Mouse (Mus musculus) MEL (cell line): ENCODE results near the gene Dlg2. TPM values are rescaled to one million over a fixed set of nuclear protein-coding genes. Genes with fewer than 3 reads are reported as not detected.

Experiments
- DNase-seq: peaks from one replicate; pipeline ENCODE4 v3.0.0; 2011; ENCODE audit warnings: low read depth, low spot score
- H3K27ac ChIP-seq: 2 replicates; pipeline ENCODE4 v1.5.1; 2012; ENCODE audit warnings: low read depth, mild to moderate bottlenecking, control low read depth, low read length, moderate library complexity; ENCODE audit not compliant: control insufficient read depth
- H3K27me3 ChIP-seq, 2 experiments: fragments of 150-350 bp in 1 of 2; sonication (generic) in 1 of 2; 2 replicates each; pipeline ENCODE4 v1.6.1; 2012; ENCODE audit warnings: low read length in 2 of 2, mild to moderate bottlenecking in 2 of 2, improper control_type of control experiment in 1 of 2, moderate library complexity in 1 of 2; ENCODE audit not compliant: insufficient read depth in 2 of 2, control insufficient read depth in 1 of 2
- H3K36me3 ChIP-seq, 2 experiments: 2 replicates each; pipeline ENCODE4 v1.6.1; 2012 to 2014; ENCODE audit warnings: low read length in 2 of 2, improper control_type of control experiment in 1 of 2, inconsistent platforms in 1 of 2, mild to moderate bottlenecking in 1 of 2; ENCODE audit not compliant: insufficient read depth in 2 of 2, control insufficient read depth in 1 of 2
- H3K4me1 ChIP-seq, 2 experiments: fragments of 150-350 bp in 1 of 2; sonication (generic) in 1 of 2; 2 replicates each; pipeline ENCODE4 v1.6.1; 2012; ENCODE audit warnings: low read length in 2 of 2, improper control_type of control experiment in 1 of 2, mild to moderate bottlenecking in 1 of 2; ENCODE audit not compliant: insufficient read depth in 2 of 2, control insufficient read depth in 1 of 2
- H3K4me3 ChIP-seq, 2 experiments: fragments of 150-350 bp in 1 of 2; sonication (generic) in 1 of 2; 2 replicates each; pipeline ENCODE4 v1.5.1; 2012; ENCODE audit warnings: low read depth in 2 of 2, low read length in 2 of 2, mild to moderate bottlenecking in 2 of 2, moderate library complexity in 2 of 2, control low read depth in 1 of 2, improper control_type of control experiment in 1 of 2; ENCODE audit not compliant: control insufficient read depth in 1 of 2, insufficient read depth in 1 of 2
- H3K79me2 ChIP-seq: 2 replicates; pipeline ENCODE4 v1.6.1; 2012; ENCODE audit warnings: mild to moderate bottlenecking, low read length, moderate library complexity; ENCODE audit not compliant: control insufficient read depth, poor library complexity, insufficient read depth
- H3K9ac ChIP-seq: 2 replicates; pipeline ENCODE4 v1.6.1; 2012; ENCODE audit warnings: low read depth, mild to moderate bottlenecking, control low read depth, low read length, moderate library complexity; ENCODE audit not compliant: control insufficient read depth, poor library complexity, severe bottlenecking
- H3K9me3 ChIP-seq: fragments of 150-350 bp; sonication (generic); replicated peaks from 2 replicates; pipeline ENCODE4 v1.6.1; 2012; ENCODE audit warnings: mild to moderate bottlenecking, low read length, improper control_type of control experiment, moderate library complexity; ENCODE audit not compliant: insufficient read depth
- CHD1 ChIP-seq: IDR thresholded peaks from 2 replicates; pipeline ENCODE4 v1.6.1; 2012; ENCODE audit warnings: low read depth, mild to moderate bottlenecking, inconsistent platforms, low read length, improper control_type of control experiment
- CTCF ChIP-seq, 3 experiments: IDR thresholded peaks in 2 of 3; conservative IDR thresholded peaks in 1 of 3; 2 replicates each; pipeline ENCODE4 v1.5.1; 2011 to 2012; ENCODE audit warnings: low read length in 3 of 3, low read depth in 2 of 3, mild to moderate bottlenecking in 2 of 3, improper control_type of control experiment in 1 of 3, inconsistent platforms in 1 of 3, mixed read lengths in 1 of 3, moderate library complexity in 1 of 3; ENCODE audit not compliant: control insufficient read depth in 1 of 3, insufficient read depth in 1 of 3, poor library complexity in 1 of 3, severe bottlenecking in 1 of 3
- EP300 ChIP-seq, 2 experiments: IDR thresholded peaks; 2 replicates each; pipeline ENCODE4 v1.6.1; 2011; ENCODE audit warnings: improper control_type of control experiment in 2 of 2, low read length in 2 of 2, low read depth in 1 of 2, mild to moderate bottlenecking in 1 of 2
- GABPA ChIP-seq: IDR thresholded peaks from 2 replicates; pipeline ENCODE4 v1.6.1; 2012; ENCODE audit warnings: low read depth, mild to moderate bottlenecking, inconsistent platforms, low read length, improper control_type of control experiment, moderate library complexity
- HCFC1 ChIP-seq: IDR thresholded peaks from 2 replicates; pipeline ENCODE4 v1.6.1; 2012; ENCODE audit warnings: low read depth, mild to moderate bottlenecking, inconsistent platforms, low read length, improper control_type of control experiment, moderate library complexity
- JUND ChIP-seq: IDR thresholded peaks from 2 replicates; pipeline ENCODE4 v1.6.1; 2011; ENCODE audit warnings: low read depth, mild to moderate bottlenecking, improper control_type of control experiment, low read length
- KAT2A ChIP-seq: conservative IDR thresholded peaks from 2 replicates; pipeline ENCODE4 v1.6.1; 2012; ENCODE audit warnings: low read depth, low read length, improper control_type of control experiment, inconsistent platforms
- MEF2A ChIP-seq: IDR thresholded peaks from 2 replicates; pipeline ENCODE4 v1.6.1; 2014; ENCODE audit warnings: low read depth, mild to moderate bottlenecking, inconsistent platforms, low read length, improper control_type of control experiment; ENCODE audit not compliant: poor library complexity, insufficient replicate concordance, severe bottlenecking; ENCODE audit errors: extremely low read depth
- MXI1 ChIP-seq: IDR thresholded peaks from 2 replicates; pipeline ENCODE4 v1.6.1; 2011; ENCODE audit warnings: mild to moderate bottlenecking, low read depth, low read length, improper control_type of control experiment
- MYC ChIP-seq: IDR thresholded peaks from 2 replicates; pipeline ENCODE4 v1.6.1; 2011; ENCODE audit warnings: low read depth, mild to moderate bottlenecking, low read length, improper control_type of control experiment, moderate library complexity
- NRF1 ChIP-seq: IDR thresholded peaks from 2 replicates; pipeline ENCODE4 v1.6.1; 2014; ENCODE audit warnings: low read depth, mild to moderate bottlenecking, inconsistent platforms, low read length, improper control_type of control experiment, moderate library complexity; ENCODE audit not compliant: poor library complexity, insufficient read depth, severe bottlenecking
- POLR2AphosphoS2 ChIP-seq: IDR thresholded peaks from 2 replicates; pipeline ENCODE4 v1.6.1; 2011; ENCODE audit warnings: low read length, improper control_type of control experiment
- POLR2AphosphoS5 ChIP-seq: IDR thresholded peaks from 2 replicates; pipeline ENCODE4 v1.6.1; 2012; ENCODE audit warnings: low read depth, borderline replicate concordance, mild to moderate bottlenecking, inconsistent platforms, low read length, moderate library complexity, mixed read lengths
- SIN3A ChIP-seq: IDR thresholded peaks from 2 replicates; pipeline ENCODE4 v1.6.1; 2012; ENCODE audit warnings: low read length, improper control_type of control experiment, inconsistent platforms
- TAL1 ChIP-seq: IDR thresholded peaks from 2 replicates; pipeline ENCODE4 v1.6.1; 2012; ENCODE audit warnings: mild to moderate bottlenecking, inconsistent platforms, low read length, moderate library complexity, mixed read lengths
- USF1 ChIP-seq: IDR thresholded peaks from 2 replicates; pipeline ENCODE4 v1.6.1; 2014; ENCODE audit warnings: low read depth, mild to moderate bottlenecking, inconsistent platforms, low read length, improper control_type of control experiment, moderate library complexity
- USF2 ChIP-seq, 2 experiments: IDR thresholded peaks; 2 replicates each; pipeline ENCODE4 v1.6.1; 2011 to 2012; ENCODE audit warnings: improper control_type of control experiment in 2 of 2, low read length in 2 of 2, borderline replicate concordance in 1 of 2, inconsistent platforms in 1 of 2, low read depth in 1 of 2, mild to moderate bottlenecking in 1 of 2; ENCODE audit not compliant: insufficient read depth in 1 of 2
- ZC3H11A ChIP-seq: IDR thresholded peaks from 2 replicates; pipeline ENCODE4 v1.6.1; 2012; ENCODE audit warnings: low read depth, mild to moderate bottlenecking, inconsistent platforms, low read length, improper control_type of control experiment
- ZNF384 ChIP-seq: IDR thresholded peaks from 2 replicates; pipeline ENCODE4 v1.6.1; 2012; ENCODE audit warnings: low read depth, mild to moderate bottlenecking, inconsistent platforms, low read length, improper control_type of control experiment
- polyA plus RNA-seq, 2 experiments: library from polyadenylated mRNA; stranded (reverse) in 1 of 2; unstranded in 1 of 2; fragments of >175 nt in 1 of 2; fragments of >200 nt in 1 of 2; gene quantifications; 2 replicates each; pipeline versions ENCODE4 v1.2.1 to v1.2.4; 2012; ENCODE audit warnings: low replicate concordance in 2 of 2, low read depth in 1 of 2; ENCODE audit not compliant: insufficient read length in 2 of 2, insufficient read depth in 1 of 2, missing spikeins in 1 of 2
- total RNA-seq: library from RNA; depleted of rRNA; stranded (reverse); fragments of 300-350 nt; gene quantifications from 2 replicates; pipeline ENCODE4 v1.2.3, GENCODE M21; 2012

Gene Dlg2
- total and polyA plus RNA-seq, 3 experiments, result 0.04 TPM; not detected in 2

DNA sequence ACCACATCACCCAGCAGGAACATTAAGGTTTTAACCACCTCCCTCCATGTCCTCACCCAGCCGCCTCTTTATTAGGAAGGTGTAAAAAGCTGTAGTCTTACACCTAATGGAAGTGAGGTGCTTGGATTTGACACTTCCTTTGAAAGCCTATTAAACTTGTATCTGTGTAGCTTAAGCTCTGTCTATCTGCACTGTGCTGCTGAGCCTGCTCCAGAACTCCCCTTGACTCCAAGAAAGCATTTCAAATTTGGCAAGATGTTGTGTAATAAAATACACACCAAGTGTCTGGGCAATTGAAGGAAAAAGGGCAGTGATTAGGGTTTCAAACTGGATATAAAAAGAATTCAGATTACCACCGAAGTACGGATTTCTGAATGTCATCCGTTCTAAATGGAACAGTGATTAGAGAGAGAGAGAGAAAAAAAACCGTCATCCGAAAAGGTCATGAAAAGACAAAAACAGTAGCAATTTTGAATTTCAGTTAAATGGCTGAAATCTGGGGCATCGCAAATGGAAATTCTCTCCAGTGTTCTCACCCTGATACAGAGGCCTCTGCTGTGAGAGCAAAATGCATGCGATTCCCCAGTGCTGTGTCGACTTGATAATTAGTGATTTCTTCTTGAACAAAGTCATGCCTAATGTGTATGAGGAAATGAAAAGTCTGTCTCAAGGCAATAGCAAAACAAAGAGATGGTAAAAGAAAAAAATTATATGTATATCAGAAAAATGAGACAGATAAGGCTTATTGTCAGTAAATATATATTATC, 1663.8 kb downstream of the Dlg2 start:
- no peaks in the 10 kb centered on the region for H3K4me1 ChIP-seq
- no peaks in the 10 kb centered on the region for H3K9me3 ChIP-seq
- H3K4me3 ChIP-seq, result no peak overlapping the region
- DNase-seq, result no peak
- no peak overlapping the region for H3K27ac ChIP-seq
- no peaks in the 10 kb centered on the region for H3K27me3 ChIP-seq
- H3K79me2 ChIP-seq, result no peaks in the 10 kb centered on the region
- H3K36me3 ChIP-seq, result no peaks in the 10 kb centered on the region
- no peak overlapping the region for H3K9ac ChIP-seq
- no peak for TF ChIP-seq ZNF384
- no peak for TF ChIP-seq HCFC1
- TF ChIP-seq POLR2AphosphoS2, result no peak
- TF ChIP-seq USF2 (IDR thresholded peaks at IDR 0.05; ENCODE audit: borderline replicate concordance in 1 of 2, insufficient read depth in 1 of 2, low read depth in 1 of 2, low read length in 2 of 2), result no peak
- no peak for TF ChIP-seq TAL1
- TF ChIP-seq CTCF (IDR thresholded peaks at IDR 0.05 in 2 of 3, conservative IDR thresholded peaks at IDR 0.05 in 1 of 3; ENCODE audit: control insufficient read depth in 1 of 3, insufficient read depth in 1 of 3, low read depth in 2 of 3, low read length in 3 of 3, poor library complexity in 1 of 3, severe bottlenecking in 1 of 3), result no peak
- TF ChIP-seq GABPA, result no peak

DNA sequence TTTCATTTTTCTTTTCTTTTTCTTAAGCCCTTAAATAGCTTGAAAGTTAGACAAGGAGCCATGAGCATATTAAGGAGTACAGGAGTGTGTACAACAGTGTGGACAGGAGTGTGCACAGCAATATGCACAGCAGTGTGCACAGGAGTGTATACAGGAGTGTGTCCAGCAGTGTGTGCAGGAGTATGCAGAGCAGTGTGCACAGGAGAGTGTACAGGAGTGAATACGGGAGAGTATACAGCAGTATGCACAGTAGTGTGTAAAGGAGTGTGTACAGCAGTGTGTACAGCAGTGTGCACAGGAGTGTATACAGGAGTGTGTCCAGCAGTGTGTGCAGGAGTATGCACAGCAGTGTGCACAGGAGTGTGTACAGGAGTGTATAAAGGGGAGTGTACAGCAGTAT, 1671.0 kb downstream of the Dlg2 start:
- Histone ChIP-seq H3K27me3 (no peaks in the 10 kb centered on the region), H3K27ac (no peak overlapping the region), H3K4me1 (no peaks in the 10 kb centered on the region)
- TF ChIP-seq JUND (no peak), POLR2AphosphoS5 (0 out of 2 replicates have a peak, but pooled peaks have one; percentile 18)
- TF ChIP-seq, all 39 proteins: peak for 1
- H3K36me3 ChIP-seq, result no peaks in the 10 kb centered on the region
- no peak for DNase-seq
- H3K4me3 ChIP-seq, result no peak overlapping the region
- no peaks in the 10 kb centered on the region for H3K9me3 ChIP-seq
- H3K9ac ChIP-seq, result no peak overlapping the region
- no peaks in the 10 kb centered on the region for H3K79me2 ChIP-seq

DNA sequence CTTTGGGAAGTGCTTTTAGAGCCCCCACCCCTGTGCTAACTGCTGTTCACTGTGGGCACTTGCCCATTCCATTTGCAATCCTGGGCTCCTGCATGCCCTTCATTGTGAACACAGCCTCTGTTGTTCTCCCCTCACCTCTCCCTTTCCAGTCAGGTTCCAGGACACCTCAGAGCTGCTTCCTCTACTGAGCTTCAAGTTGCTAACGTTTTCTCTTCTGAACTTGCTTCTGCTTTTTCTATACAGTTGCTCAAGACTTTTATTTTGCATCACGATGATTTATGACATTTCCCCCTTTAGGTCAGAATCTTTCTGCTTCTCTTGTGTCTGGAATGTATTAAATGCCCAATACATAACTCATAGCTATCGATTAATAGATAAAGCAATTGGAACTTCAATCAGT, 1674.3 kb downstream of the Dlg2 start:
- Histone ChIP-seq H3K9me3 (no peaks in the 10 kb centered on the region), H3K9ac (no peak overlapping the region), H3K4me1 (no peaks in the 10 kb centered on the region), H3K27me3 (no peaks in the 10 kb centered on the region), H3K27ac (no peak overlapping the region), H3K36me3 (no peaks in the 10 kb centered on the region), H3K79me2 (no peaks in the 10 kb centered on the region), H3K4me3 (no peak overlapping the region)
- TF ChIP-seq KAT2A, result no peak
- no peak for TF ChIP-seq USF1
- no peak for TF ChIP-seq MEF2A
- TF ChIP-seq MYC, result no peak
- no peak for TF ChIP-seq HCFC1
- no peak for TF ChIP-seq TAL1
- no peak for TF ChIP-seq CHD1
- TF ChIP-seq NRF1, result no peak
- TF ChIP-seq SIN3A, result no peak
- no peak for TF ChIP-seq USF2 (IDR thresholded peaks at IDR 0.05; ENCODE audit: borderline replicate concordance in 1 of 2, insufficient read depth in 1 of 2, low read depth in 1 of 2, low read length in 2 of 2)
- no peak for TF ChIP-seq EP300 (IDR thresholded peaks at IDR 0.05; ENCODE audit: low read depth in 1 of 2, low read length in 2 of 2)
- no peak for TF ChIP-seq ZC3H11A
- no peak for TF ChIP-seq MXI1
- no peak for DNase-seq
